Mouse (Mus musculus) CD4-positive helper T cell, adult 2 months (primary cell): Measurements from ENCODE around the gene Arl6ip1.
"Not testable (repeated sequence)": the region's sequence is repeated elsewhere in the genome, so short reads cannot be mapped to it uniquely, and the experiment has no call there.

ENCODE experiments used
- DNase-seq: peaks from one replicate; pipeline ENCODE4 v3.0.0-alpha.2; 2012; ENCODE audit warnings: low read depth, missing footprints, low spot score

Arl6ip1 gene

GRCm38 (mm10) chr7:118129430-118130041 lies at the start of gene Arl6ip1:
Arl6ip1 (minus strand) TSS chr7:118129662.
- peak; percentile 99 for DNase-seq

GRCm38 (mm10) chr7:118175821-118176355 lies 46.4 kb upstream of the Arl6ip1 start:
- DNase-seq: no peak

GRCm38 (mm10) chr7:118170125-118170524 lies 40.7 kb upstream of the Arl6ip1 start:
- DNase-seq: not testable (repeated sequence)

GRCm38 (mm10) chr7:118163006-118163405 lies 33.5 kb upstream of the Arl6ip1 start:
- no peak for DNase-seq

GRCm38 (mm10) chr7:118160121-118160520 lies 30.7 kb upstream of the Arl6ip1 start:
- no peak for DNase-seq

GRCm38 (mm10) chr7:118156461-118156860 lies 27.0 kb upstream of the Arl6ip1 start:
- DNase-seq: no peak

GRCm38 (mm10) chr7:118154150-118154549 lies 24.7 kb upstream of the Arl6ip1 start:
- DNase-seq: no peak

- no peak for DNase-seq
Observed at GRCm38 (mm10) chr7:118143602-118144001, 14.1 kb upstream of the Arl6ip1 start.

- DNase-seq: no peak
Observed at GRCm38 (mm10) chr7:118143123-118143522, 13.7 kb upstream of the Arl6ip1 start.

- no peak for DNase-seq
Observed at GRCm38 (mm10) chr7:118141271-118141670, 11.8 kb upstream of the Arl6ip1 start.

- no peak for DNase-seq
Observed at GRCm38 (mm10) chr7:118135128-118135527, 5.7 kb upstream of the Arl6ip1 start.

GRCm38 (mm10) chr7:118128925-118129429 lies 485 bp downstream of the Arl6ip1 start:
- no peak for DNase-seq

- DNase-seq: no peak
Observed at GRCm38 (mm10) chr7:118126219-118126875, 3.1 kb downstream of the Arl6ip1 start.

GRCm38 (mm10) chr7:118125736-118126135 lies 3.7 kb downstream of the Arl6ip1 start:
- DNase-seq: no peak

- DNase-seq: no peak
Observed at GRCm38 (mm10) chr7:118123512-118124411, 5.7 kb downstream of the Arl6ip1 start.

- DNase-seq: no peak
Observed at GRCm38 (mm10) chr7:118122235-118122634, 7.2 kb downstream of the Arl6ip1 start.

- no peak for DNase-seq
Observed at GRCm38 (mm10) chr7:118120654-118121053, 8.8 kb downstream of the Arl6ip1 start.

GRCm38 (mm10) chr7:118119946-118120345 lies 9.5 kb downstream of the Arl6ip1 start:
- DNase-seq: peak; percentile 63

- DNase-seq: no peak
Observed at GRCm38 (mm10) chr7:118119142-118119541, 10.3 kb downstream of the Arl6ip1 start.

GRCm38 (mm10) chr7:118118426-118118825 lies 11.0 kb downstream of the Arl6ip1 start:
- no peak for DNase-seq

GRCm38 (mm10) chr7:118117539-118118210 lies 11.8 kb downstream of the Arl6ip1 start:
- DNase-seq: no peak
